Mouse (Mus musculus) adrenal gland, adult 18-20 months (tissue): ENCODE data around the gene Mdfi. TPM values are rescaled to one million over a fixed set of nuclear protein-coding genes. Genes with fewer than 3 reads are reported as not detected.
"Not testable (repeated sequence)": the region's sequence is repeated elsewhere in the genome, so short reads cannot be mapped to it uniquely, and the experiment has no call there.

Experiments used
- DNase-seq, 2 experiments: peaks; one replicate each; pipeline ENCODE4 v3.0.0; 2021 to 2022; ENCODE audit warnings: low spot score in 2 of 2
- long read RNA-seq, 2 experiments: library from polyadenylated mRNA; stranded (forward); transcript quantifications; one replicate each; pipeline ENCODE4 v2.0.0; 2021
- total RNA-seq, 2 experiments: library from RNA; stranded (reverse); gene quantifications; 1 replicate in 1 of 2; 2 replicates in 1 of 2; pipeline ENCODE4 v1.2.3; 2021

Gene Mdfi
- total RNA-seq = 1 to 10 TPM in 1 of 2 experiments, under 1 TPM in 1; 0.42 to 1.2 TPM
- long read RNA-seq, experiment 1 = 0 reads
- long read RNA-seq, experiment 2 = 0 reads

GRCm38 (mm10) chr17:47834482-47834767, at the start of gene Mdfi:
Gene Mdfi (minus strand): TSS chr17:47834691.
- no peak for DNase-seq

GRCm38 (mm10) chr17:47883099-47883498, 48.6 kb upstream of the Mdfi start:
- no peak for DNase-seq

DNA sequence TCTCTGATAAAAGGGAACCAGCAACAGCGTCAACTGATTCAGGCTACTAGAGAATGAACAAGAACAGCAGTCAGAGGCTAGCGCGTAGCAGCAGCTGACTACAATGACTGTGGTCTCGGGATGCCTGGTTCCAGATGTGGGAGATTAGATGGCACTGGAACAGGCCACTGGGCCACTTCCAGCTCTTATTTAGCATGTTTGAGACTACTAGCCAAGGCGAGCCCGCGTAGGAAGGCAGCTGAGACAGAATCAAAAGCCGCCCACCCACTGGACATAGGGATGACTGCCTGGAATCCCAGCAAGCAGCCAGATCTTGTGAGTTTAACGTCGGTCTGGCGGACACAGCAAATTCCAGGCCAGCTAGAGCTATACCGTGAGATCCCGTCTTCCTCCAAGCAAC, 46.8 kb upstream of the Mdfi start:
- DNase-seq = no peak

DNA sequence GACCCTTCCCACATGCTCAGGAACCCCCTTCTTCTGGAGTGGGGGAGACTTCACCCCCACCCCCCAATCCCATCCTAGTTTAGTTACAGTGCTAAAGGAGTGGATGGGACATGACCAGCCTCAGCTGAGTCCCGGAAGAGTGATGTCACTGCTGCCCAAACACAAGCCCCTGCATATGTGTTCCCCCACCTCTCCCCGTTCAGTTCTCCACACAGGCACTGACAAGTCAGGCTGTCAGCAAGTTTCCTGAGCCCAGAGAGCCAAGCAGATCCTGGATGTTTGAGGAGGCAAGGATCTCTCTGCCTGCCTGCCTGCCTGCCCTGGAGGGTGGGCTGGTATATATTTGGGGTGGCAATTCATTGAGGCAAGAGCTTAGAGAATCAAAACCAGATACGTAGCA, 44.7 kb upstream of the Mdfi start:
- no peak for DNase-seq

DNA sequence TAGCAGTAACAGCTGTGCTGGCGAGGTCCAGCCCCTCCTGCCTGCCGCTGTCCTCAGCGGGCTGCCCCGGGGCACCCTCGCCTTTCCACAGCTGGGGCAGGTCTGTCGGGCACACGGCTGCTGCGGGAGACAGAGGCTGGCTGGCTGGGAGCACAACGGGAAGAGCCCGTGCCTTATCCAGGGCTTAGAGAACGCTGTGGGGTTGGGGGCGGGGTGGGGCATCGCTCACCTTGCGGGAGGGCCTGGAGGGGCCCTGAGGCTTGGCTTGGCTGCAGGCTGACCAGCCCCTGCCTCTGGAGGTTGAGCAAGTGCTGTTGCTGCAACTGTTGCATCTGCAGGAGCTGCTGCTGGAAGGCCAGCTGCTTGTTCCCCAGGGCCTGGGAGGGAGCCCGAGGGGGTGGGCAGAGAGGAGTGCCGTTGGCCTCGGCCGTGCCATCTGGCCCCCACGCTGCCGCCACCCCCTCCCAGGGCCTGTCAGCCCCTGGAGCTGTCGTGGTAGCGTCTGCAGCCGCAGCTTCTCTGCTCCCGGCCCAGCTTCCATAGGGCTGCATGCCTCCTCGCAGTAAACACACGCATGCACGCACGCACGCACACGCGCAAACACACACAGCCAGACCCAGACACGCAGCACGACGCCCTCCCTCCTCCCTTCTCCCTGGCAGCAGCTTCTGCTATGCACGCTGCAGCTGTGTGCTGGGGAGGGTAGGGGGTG, 44.0 kb upstream of the Mdfi start:
- no peak for DNase-seq

DNA sequence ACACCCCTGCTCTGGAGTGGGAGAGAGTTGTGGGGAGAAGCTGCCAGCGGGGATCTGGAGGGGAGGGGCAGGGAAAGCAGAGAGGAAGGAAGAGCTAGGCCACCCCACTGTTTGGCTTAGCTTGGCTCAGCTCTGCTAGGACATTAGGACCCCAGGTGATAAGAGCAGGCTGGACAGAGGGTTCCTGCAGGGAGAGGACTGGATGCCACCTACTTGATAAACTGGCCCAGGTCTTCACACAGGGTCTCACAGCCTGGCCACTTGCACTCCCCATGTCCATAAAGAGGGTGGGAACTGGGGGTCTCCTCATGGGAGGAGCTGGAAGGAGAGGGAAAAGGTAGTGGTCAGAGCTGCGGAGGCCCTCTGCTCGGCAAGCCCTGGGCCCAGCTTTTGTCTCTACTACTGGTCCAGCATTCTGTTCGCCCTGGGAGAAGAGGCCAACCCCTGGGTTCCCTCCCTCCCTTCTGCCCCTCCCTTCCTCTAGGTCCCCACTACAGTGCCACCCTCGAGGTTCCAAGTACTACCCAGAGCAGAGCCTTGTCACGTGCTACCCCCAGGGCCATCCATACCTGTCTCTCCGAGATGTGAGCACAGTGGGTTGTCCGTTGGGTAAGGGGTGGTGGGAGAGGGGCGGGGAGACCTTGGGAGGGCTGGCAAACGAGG, 43.4 kb upstream of the Mdfi start:
- DNase-seq = no peak

DNA sequence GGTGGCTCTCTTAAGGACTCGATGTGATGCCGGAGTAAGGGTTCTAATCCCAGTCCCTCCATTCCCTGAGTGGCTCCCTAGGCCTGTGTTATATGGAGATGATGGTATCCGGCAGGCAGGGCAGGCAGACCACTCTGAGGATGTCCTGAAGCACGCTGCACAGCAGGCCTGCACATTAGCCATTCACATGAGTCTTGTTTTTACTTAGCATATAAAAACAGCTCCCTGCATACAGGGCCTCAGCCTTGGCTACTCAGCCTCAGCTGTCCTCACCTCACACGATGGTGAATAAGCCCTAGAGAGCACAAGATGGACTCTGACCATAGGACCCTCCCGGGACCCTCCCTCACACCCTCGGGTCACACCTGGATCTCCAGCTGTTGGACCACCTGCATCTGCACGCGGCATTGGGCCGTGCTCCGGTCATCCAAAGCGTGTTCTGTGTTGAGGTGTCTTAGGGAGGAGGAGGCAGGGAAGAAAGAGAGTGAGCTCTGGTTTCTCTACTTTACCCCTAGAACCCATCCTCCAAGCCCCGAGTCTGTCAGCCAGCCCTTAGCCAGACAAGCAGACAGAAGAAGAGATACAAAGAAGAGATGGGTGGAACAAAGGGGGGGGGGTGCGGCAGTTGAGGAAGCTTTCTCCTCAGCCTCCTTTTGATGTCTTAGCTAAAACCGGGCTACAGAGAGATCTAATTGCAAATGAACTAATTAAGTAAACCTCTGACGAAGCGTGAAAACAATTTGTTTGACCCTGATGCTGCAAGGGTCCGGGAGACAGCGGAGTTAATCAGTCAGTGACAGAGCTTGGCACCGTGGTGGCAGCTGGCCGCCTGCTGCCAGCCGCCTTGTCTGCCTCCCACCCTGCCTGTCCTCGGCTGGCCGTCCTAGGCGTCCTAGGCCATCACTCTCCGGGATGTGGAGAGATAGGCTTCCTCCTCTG, 42.6 kb upstream of the Mdfi start:
- no peak for DNase-seq

DNA sequence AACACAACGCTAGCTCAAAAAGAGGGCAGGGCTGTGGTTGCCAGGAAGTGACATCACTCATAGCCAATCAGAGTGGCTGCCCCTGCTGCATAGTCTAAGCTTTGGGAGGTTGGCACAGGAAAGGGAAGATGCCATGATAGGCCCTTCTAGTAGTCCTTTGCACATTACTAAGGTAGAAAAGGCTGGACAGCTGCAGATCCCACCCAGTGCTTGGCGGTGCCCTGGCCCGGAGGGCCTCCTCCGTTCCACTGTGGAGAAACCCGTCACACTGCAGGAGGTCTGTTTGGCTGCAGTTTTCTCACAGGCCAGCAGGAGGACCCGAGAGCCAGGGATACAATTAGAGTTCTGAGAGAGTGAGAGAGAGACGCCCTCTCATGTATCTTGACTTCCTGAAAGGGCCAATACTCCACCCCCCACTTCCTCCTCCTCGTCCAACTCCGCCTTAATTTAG, 38.9 kb upstream of the Mdfi start:
- DNase-seq = peak; percentile 71 to 77

GRCm38 (mm10) chr17:47872311-47873011, 38.0 kb upstream of the Mdfi start:
- DNase-seq = no peak

GRCm38 (mm10) chr17:47869874-47870273, 35.4 kb upstream of the Mdfi start:
- no peak for DNase-seq

DNA sequence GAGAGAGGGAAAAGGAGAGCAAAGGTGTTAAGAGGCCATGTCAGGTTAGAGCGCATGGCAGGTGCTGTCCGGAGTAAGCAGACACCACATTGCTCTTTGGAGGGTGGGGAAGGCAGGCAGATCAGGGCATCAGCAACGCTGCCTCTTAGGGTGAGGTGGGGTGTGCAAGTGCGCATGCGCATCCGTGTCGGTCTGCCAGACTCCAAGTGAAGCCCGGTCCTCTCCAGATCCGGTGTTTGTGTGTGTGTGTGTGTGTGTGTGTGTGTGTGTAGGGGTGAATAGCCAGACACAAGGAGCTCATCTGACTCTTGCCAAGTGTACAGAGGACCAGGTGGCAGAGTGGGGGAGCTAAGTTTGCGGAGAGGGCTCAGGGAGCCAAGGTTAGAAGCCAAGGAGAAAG, 31.5 kb upstream of the Mdfi start:
- DNase-seq = no peak

GRCm38 (mm10) chr17:47864496-47864895, 30.0 kb upstream of the Mdfi start:
- DNase-seq = peak; percentile 90 to 93

GRCm38 (mm10) chr17:47863437-47863836, 28.9 kb upstream of the Mdfi start:
- DNase-seq = no peak

GRCm38 (mm10) chr17:47863023-47863422, 28.5 kb upstream of the Mdfi start:
- no peak for DNase-seq

DNA sequence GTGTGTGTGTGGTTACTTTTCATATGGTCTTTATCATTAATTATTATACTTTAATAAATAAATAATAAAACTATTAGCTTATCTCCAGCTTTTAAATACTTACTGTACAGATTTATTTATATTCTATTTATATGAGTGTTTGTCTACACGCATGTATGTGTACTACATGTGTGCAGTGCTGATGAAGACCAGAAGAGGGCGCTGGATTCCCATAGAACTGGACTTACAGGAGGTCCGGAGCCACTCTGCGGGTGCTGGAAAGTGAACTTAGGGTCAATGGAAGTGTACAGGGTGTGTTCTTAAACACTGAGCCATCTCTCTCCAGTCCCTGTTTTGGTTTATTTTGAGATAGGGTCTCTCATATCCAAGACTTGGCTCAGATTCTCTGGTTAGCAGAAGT, 21.1 kb upstream of the Mdfi start:
- DNase-seq = no peak

DNA sequence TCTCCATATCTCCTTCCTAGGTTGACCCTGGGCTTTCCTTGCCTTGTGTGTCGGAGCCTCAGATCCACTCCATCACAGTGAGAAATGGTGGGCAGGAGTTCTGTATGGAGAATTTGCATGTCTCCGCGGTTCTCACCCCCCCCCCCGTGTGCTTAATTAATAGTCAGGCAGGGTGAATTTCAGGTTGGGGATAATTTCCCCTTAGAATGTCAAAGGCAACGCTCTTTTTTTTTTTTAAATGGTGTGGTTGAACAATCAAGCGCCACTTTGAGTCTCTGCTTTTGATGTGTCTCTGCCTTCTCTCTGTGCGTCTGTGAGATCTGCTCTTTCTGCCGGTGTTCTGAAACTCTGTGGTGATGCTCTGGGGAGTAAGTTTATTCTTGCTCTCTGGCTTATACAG, 20.4 kb upstream of the Mdfi start:
- no peak for DNase-seq

- no peak for DNase-seq
Observed at GRCm38 (mm10) chr17:47853760-47854159, 19.3 kb upstream of the Mdfi start.

DNA sequence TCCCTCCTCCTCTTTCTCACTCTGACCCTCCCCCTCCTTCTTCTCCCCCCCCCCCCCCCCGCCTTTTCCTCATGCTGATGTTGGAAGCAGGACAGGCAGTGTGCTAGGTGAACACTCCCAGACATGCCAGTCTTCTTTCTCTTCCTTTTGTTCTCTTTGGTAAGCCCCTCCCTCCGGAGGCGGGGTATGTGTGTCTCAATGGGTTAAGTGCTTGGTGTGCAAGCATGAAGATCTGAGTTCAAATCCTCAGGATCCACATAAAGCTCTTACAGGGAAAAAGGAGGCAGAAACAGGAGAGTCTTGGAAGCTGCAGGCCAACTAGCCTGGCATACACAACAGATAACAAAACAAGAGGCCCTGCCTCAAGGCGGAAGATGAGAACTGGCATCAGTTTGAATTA, 18.8 kb upstream of the Mdfi start:
- no peak for DNase-seq

DNA sequence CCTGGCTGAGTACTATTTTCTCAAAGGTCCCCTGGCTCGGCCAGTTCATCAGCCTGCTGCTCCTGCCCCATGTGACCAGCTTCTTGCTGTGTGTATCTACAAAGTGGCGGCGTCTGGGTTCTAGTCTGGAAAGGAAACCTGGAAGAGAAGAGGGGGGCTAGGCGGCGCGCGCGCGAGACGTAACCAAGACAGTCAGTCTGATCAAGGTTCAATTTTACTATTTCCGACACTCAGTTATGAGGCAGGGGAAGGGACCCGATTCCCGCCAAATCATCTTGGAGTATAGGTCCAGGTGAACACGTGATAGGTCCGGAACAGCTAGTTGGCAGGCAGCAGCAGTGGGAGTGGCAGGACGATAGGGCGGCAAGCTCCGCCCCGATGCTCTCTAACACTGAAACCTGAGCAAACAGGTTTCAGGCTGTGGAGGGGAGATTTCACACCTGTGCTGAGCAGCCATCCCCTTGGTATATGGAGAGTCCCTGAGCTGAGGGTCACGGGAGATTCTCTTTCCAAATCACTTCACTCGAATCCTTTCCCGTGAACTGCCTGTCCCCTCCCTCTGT, 17.4 kb upstream of the Mdfi start:
- DNase-seq = not testable (repeated sequence)

DNA sequence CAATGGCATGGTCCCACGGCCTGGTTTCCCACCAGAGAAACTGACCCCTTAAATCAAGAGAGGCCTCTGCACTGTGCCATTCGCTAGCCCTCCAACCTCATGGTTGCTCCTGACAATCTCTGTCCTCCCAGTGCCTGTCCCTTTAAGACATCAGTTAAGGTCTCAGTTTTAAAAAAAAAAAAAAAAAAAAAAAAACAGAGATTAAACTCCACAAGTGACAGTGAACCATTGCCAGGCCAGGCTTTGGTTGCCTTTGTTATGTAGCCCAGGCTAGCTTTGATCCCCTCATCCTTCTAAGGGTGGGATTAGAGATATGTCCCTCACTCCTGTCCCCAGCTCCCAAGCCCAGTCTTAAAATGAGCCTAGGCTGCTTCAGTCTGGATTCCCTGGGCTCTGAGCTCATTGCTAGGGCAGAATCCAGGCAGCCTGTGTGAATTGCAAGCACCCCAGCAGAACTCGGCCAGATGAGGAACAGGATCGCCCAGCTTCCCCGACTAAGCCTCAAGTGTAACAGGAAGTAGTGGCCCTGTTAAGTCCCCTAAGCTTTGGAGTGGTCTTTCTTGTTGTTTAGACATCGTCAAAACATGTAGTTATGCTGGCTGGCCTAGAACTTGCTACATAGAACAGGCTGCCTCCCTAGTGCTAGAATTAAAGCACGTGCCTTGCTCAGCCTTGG, 16.3 kb upstream of the Mdfi start:
- DNase-seq = no peak
